1 mouse cellular context compared by ENCODE assay signal in genomic region chr9:110965062-110965909, GRCm38 (mm10).
A peak's percentile ranks its signal among the peaks of the same experiment; 100 is the strongest.
TF ChIP-seq lines count a peak whose summit lies in the region.

No protein-coding gene starts in this region.

TF ChIP-seq in CH12.LX, 34 proteins besides CTCF, POLR2A, EP300 and RAD21 (continued from another document):
- TF ChIP-seq E2F4 (IDR thresholded peaks at IDR 0.05; ENCODE audit: insufficient replicate concordance, low read depth, low read length) (0 out of 2 replicates have a peak, but pooled peaks have one; percentile 70), ZMIZ1 (IDR thresholded peaks at IDR 0.05; ENCODE audit: low read depth, low read length) (peak; percentile 58; the same call in 1 of the 2 replicates), NRF1 (IDR thresholded peaks at IDR 0.05; ENCODE audit: low read depth, low read length) (0 out of 2 replicates have a peak, but pooled peaks have one; percentile 25), MXI1 (IDR thresholded peaks at IDR 0.05; ENCODE audit: low read depth, low read length) (peak; percentile 71; the same call in 1 of the 2 replicates), SIN3A (IDR thresholded peaks at IDR 0.05; ENCODE audit: low read length) (peak; percentile 73; the same call in 1 of the 2 replicates), PAX5 (IDR thresholded peaks at IDR 0.05; ENCODE audit: low read length) (no peak), JUND (conservative IDR thresholded peaks at IDR 0.05; ENCODE audit: low read depth, low read length) (0 out of 2 replicates have a peak, but pooled peaks have one; percentile 20), SMC3 (IDR thresholded peaks at IDR 0.05; ENCODE audit: low read depth, low read length) (peak; percentile 15), ETS1 (conservative IDR thresholded peaks at IDR 0.05; ENCODE audit: low read depth, low read length) (0 out of 2 replicates have a peak, but pooled peaks have one; percentile 29), MYC (IDR thresholded peaks at IDR 0.05; ENCODE audit: low read depth, low read length) (peak; percentile 89), USF1 (IDR thresholded peaks at IDR 0.05; ENCODE audit: low read depth, low read length) (peak; percentile 91), GABPA (IDR thresholded peaks at IDR 0.05; ENCODE audit: insufficient replicate concordance, low read depth, low read length) (no peak), KAT2A (IDR thresholded peaks at IDR 0.05; ENCODE audit: insufficient replicate concordance, low read length) (peak; percentile 46; the same call in 1 of the 2 replicates), JUN (IDR thresholded peaks at IDR 0.05; ENCODE audit: insufficient read depth, low read depth, low read length) (no peak; the same call in 1 of the 2 replicates), MEF2A (IDR thresholded peaks at IDR 0.05; ENCODE audit: borderline replicate concordance, low read depth, low read length) (peak; percentile 9; the same call in 1 of the 2 replicates), UBTF (IDR thresholded peaks at IDR 0.05; ENCODE audit: low read depth, low read length) (no peak), ZKSCAN1 (IDR thresholded peaks at IDR 0.05; ENCODE audit: borderline replicate concordance, low read depth, low read length) (no peak), CHD2 (IDR thresholded peaks at IDR 0.05; ENCODE audit: low read length) (0 out of 2 replicates have a peak, but pooled peaks have one; percentile 11)
